Mouse (Mus musculus) mature B cell (primary cell): ENCODE measurements around the gene Krtap9-3.
"Not testable (repeated sequence)": the region's sequence is repeated elsewhere in the genome, so short reads cannot be mapped to it uniquely, and the experiment has no call there.

Experiments used
- in situ Hi-C: fragments of 300-500 bp; cut with MboI; formaldehyde crosslinking; loops from 2 replicates; pipeline ENCODE4 v1.14.3; 2019

Krtap9-3 gene

DNA sequence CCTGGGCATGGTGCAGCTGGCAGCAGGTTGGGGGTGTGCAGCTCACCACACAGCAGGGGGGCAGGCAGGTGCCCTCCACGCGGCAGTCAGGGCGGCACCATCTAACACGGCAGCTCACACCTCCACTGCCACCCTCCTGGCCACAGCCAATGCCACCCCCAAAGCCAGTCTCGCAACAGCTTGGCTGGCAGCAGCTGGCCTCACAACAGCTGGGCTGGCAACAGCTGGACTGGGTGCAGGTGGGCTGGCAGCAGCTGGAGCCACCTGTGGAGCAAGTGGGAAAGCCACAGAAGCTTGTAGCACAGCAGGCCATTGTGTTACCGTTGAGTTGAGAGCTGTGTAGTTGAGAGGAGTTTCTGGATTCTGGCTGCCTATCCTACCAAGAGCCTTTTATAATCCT lies at the start of gene Krtap9-3:
TSS of gene Krtap9-3 (minus strand) at position 364 of the 400 bp plus-strand sequence.
- in situ Hi-C loops, result not testable (repeated sequence)

DNA sequence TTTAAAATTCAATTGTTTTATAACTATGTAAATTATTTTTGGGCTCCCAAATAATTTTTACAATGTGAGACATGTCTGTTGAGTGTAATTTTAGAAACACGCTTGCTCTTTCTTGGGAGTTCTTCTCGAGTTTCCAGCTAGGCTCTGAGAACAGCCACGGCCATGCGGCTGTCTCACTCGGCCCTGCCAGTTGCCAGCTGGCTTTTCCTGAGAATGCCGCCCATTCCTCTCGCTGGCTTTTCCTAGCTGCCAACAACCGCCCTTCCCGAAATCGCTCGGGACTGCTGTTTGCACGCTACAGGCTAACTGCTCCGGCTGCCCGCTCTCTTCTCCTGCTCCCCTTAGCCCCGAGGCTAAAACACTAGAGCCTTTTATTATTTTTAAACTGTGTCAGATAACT lies 48.5 kb upstream of the Krtap9-3 start:
- in situ Hi-C loops, result no loop called here

DNA sequence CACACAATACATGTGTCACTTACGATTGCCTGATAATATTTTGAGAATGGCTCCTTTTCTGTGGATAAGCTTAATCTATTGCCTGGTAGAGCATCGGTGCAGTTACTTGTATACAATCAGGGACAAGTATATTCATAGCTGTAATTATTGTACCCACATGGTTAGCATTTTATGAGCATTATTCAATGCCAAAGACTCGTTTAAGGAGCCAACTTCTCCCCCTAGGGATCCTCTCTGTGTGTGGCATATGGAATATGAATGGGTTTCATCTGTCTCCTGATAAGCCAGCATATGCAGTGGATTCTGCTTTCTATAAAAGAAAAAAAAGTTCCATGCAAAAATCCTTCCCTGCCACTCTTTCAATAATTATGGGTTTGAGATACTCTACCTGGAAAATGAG lies 46.4 kb upstream of the Krtap9-3 start:
- in situ Hi-C loops, result no loop called here

DNA sequence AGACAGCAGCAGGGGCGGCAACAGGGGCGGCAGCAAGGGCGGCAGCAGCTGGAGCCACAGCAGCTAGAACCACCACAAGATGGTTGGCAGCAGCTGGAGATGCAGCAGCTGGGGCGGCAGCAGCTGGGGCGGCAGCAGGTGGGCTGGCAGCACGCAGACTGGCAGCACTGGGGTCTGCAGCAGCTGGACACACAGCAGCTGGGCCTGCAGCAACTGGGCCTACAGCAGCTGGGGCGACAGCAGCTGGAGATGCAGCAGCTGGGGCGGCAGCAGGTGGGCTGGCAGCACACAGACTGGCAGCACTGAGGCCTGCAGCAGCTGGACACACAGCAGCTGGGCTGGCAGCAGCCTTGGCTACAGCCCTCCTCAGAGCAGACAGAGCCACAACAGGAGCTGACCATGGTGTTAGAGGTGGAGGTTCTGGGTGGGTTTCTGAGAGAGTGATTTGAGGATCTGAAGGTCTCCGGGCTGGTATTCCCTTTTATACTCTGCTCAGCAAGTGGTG lies 45.8 kb upstream of the Krtap9-3 start, which contains the start of gene Krtap4-7:
TSS of gene Krtap4-7 (minus strand) at position 455 of the 505 bp plus-strand sequence.
- in situ Hi-C loops, result not testable (repeated sequence)

DNA sequence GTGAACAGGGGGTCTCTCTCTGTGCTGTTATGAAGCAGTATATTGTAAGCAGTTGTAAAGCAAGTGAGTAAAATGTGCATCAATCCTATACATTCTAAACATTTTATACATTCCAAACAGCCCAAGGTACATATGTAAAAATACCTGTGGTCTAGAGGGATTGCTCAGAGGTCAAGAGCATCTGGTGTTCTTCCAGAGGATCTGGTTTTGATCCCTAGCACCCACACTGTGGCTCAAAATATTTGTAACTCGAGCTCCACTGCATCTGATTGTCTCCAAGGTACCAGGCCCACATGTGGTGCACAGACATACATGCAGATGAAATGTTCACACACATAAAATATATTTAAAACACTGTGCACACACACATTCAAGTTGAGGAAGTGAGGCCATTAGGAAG lies 43.0 kb upstream of the Krtap9-3 start:
- in situ Hi-C loops, result no loop called here

DNA sequence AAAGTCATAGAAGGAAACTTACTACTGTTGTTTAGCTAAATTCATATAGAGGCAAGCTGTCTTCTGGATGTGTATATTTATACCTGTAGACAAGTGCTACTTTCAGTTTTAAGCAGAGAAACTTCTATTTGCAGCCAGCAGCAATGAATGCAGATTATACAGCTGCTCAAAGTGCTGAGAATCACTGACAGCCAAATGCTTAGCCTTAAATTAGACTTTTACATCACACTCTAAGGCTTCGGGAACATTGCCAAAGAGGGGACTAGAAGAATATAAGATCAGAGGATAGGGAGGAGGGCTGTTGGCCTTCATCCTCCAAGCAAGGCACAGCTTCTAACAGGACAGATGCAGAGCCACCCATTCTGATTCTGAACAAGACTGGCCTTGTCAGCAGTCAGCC lies 39.2 kb upstream of the Krtap9-3 start:
- in situ Hi-C loops, result no loop called here

DNA sequence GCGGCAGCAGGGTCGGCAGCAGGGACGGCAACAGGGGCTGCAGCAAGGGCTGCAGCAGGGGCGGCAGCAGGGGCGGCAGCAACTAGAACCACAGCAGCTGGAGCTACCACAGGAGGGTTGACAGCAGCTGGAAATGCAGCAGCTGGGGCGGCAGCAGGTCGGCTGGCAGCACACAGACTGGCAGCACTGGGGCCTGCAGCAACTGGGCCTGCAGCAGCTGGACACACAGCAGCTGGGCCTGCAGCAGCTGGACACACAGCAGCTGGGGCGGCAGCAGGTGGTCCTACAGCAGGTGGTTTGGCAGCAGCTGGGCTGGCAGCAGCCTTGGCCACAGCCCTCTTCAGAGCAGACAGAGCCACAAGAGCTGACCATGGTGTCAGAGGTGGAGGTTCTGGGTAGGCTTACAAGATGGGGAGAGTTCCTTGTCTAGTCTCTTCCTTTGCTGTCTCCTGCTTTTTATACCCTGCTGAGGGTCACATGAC lies 36.8 kb upstream of the Krtap9-3 start, which contains the start of gene Krtap4-2:
TSS of gene Krtap4-2 (minus strand) at position 432 of the 482 bp plus-strand sequence.
- in situ Hi-C loops, result no loop called here

DNA sequence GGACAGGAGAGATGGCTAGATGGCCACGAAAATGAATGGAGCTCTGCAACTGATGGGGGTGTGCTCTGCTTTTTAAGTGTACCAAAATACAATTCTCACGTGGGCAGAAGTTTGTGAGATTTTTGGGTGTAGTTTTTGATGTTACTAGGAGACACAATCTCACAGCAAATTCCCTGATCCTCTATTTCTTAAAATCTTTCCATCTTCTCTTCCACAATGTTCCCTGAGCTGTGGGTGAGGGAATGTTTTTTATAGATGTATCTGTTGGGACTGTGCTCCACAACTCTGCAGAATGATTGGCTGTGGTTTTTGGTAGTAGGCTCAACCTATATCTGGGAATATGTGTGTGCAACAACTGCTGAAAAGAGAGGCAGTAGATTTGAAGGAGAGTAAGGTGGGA lies 35.4 kb upstream of the Krtap9-3 start:
- in situ Hi-C loops, result no loop called here

DNA sequence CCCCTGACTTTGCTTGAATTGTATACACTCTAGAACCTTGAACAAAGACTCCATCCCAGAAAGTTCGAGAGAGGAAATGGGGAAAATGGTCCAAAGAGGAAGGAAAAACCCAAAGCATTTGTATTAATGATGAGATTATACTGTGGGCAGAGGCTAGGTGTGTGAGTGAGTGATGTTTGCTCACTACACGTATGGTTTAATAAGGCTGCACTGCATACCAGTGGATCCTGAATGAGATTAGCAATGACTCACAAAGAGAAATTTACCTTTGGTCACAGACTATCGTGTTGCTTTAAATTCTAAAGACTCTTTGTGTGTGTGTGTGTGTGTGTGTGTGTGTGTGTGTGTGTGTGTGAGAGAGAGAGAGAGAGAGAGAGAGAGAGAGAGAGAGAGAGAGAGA lies 33.0 kb upstream of the Krtap9-3 start:
- in situ Hi-C loops, result no loop called here

DNA sequence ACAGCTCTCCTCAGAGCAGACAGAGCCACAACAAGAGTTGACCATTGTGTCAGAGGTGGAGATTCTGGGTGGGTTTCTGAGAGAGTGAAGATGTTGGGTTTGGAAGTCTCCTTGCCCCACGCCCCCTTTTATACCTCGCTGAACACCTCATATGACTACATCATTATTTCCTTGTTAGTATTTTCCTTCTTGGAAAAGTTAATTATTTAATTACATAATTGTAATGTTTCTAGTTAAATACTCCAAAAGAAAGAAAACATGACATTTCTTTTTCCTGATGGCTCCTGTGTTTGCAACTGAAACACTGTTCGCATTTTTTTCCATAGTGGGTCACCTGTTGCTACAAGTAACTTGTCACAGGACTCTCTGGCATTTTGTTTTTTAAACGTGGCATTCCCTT lies 30.2 kb upstream of the Krtap9-3 start, which contains the start of gene Krtap4-1:
TSS of gene Krtap4-1 (minus strand) at position 101 of the 400 bp plus-strand sequence.
- in situ Hi-C loops, result no loop called here

DNA sequence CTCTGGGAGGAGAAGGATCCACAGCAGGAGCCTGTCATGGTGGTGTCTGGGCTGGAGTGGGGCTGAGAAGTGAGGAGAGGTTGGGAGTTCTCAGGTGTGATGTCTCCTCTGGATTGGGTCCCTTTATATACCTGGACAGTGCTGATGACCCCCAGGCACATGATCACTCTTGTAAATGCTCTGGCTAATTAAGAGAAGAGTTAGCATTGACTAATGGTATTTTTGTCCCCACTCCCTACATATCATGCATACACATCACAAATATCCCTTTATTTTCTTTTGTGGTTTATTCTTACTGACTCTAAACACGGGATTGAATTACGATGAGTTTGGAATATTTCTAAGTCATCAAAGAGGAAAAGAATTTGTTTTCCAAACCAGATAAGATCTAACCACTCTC lies 22.4 kb upstream of the Krtap9-3 start, which contains the start of gene Gm11562:
TSS of gene Gm11562 (minus strand) at position 101 of the 400 bp plus-strand sequence.
- in situ Hi-C loops, result no loop called here

DNA sequence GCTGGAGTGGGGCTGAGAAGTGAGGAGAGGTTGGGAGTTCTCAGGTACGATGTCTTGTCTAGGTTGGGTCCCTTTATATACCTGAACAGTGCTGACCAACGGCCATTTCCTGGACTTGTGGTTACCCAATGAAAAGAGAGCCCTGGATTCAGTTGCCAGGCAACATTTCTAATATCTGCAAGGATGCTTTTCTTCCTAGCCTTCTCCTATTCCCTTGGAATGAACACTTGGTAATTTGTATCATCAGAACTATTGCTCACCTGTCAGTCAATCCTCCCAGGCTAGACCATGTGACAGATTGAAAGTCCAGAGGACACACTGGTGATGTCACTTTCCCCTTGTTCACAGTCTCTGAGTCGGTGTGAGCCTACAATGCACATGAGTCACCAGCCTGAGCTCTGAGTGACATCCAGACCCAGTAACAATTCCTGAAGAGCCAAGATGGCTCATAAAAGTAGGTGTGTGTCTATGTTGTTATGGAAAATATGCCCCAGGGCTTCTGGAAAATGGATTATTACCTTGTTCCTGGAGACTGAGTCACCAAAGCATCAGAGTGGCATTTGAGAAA lies 17.0 kb upstream of the Krtap9-3 start, which contains the start of gene Krtap2-4:
TSS of gene Krtap2-4 (minus strand) at position 51 of the 568 bp plus-strand sequence.
- in situ Hi-C loops, result no loop called here

DNA sequence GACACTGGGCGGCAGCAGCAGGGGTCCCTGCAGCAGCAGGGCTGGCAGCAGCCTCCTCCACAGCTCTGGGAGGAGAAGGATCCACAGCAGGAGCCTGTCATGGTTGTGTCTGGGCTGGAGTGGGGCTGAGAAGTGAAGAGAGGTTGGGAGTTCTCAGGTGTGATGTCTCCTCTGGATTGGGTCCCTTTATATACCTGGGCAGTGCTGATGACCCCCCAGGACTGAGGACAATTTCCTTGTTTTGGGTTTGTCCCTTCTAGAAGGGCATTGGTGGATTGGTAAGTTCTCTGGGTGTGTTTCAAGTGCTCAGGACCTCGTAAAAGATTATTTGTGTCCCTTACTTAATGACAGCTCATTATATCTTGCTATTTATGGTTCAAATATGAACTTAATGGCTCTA lies 12.2 kb upstream of the Krtap9-3 start, which contains the start of gene Gm11937:
TSS of gene Gm11937 (minus strand) at position 101 of the 400 bp plus-strand sequence.
- in situ Hi-C loops, result not testable (repeated sequence)

DNA sequence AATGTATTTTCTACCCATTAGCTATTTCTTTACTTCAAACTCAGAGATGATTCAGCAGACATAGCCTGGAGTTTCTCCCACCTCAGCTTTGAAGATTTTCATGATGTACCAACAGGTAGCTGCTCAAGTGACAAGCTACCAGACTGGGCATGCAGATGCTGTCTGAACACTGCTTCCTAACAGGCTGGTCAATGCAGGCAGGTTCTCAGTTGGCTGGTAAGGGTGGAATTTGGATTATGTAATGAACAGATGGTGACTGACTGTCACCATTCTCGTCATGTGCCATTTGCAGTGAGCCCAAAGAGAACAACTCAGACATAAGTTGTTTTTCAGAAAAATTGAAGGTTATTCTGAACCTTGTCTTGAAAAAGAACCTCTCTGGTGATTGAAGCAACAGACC lies 11.2 kb upstream of the Krtap9-3 start:
- in situ Hi-C loops, result no loop called here

DNA sequence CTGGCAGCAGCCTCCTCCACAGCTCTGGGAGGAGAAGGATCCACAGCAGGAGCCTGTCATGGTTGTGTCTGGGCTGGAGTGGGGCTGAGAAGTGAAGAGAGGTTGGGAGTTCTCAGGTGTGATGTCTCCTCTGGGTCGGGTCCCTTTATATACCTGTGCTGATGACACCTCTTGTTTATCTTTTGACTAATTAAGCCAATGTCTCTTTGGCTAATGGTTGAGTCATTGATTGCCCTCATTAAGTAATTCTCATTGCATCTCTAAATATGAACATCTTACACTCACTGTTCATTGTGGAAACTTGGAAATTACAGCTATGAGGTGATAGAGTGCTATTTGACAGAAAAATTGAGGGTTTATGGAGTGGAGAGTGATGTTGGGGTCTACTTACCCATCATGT lies 5.3 kb upstream of the Krtap9-3 start, which contains the start of gene Gm11938:
TSS of gene Gm11938 (minus strand) at position 101 of the 400 bp plus-strand sequence.
- in situ Hi-C loops, result not testable (repeated sequence)

DNA sequence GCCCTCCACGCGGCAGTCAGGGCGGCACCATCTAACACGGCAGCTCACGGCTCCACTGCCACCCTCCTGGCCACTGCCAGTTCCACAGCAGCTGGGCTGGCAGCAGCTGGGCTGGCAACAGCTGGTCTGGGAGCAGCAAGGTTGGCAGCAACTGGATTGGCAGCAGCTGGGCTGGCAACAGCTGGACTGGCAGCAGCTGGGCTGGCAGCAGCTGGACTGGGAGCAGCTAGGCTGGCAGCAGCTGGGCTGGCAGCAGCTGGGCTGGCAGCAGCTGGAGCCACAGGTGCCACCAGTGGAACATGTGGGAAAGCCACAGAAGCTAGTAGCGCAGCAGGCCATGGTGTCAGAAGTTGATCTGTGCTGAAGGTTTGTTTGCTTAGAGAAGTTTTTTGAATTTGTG lies 6.9 kb downstream of the Krtap9-3 start, which contains the start of gene Krtap1-3:
TSS of gene Krtap1-3 (minus strand) at position 359 of the 400 bp plus-strand sequence.
- in situ Hi-C loops, result no loop called here

DNA sequence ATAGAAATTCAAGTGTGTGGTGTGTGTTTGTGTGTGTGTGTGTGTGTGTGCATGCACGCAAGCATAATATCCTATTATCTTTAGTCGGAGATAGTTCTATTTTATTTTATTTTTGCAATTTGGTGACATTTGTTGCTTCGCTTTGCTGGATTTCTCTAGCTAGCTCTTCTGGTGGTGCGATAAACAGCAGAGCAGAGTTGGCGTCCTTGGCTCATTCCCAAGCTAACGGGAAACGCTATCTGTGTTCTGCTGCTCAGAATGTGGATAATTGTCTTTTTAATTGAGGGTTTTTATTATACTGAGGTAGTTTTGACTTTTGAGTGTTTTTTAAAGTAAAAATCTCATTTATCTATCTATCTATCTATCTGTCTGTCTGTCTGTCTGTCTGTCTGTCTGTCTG lies 12.8 kb downstream of the Krtap9-3 start:
- in situ Hi-C loops, result no loop called here

DNA sequence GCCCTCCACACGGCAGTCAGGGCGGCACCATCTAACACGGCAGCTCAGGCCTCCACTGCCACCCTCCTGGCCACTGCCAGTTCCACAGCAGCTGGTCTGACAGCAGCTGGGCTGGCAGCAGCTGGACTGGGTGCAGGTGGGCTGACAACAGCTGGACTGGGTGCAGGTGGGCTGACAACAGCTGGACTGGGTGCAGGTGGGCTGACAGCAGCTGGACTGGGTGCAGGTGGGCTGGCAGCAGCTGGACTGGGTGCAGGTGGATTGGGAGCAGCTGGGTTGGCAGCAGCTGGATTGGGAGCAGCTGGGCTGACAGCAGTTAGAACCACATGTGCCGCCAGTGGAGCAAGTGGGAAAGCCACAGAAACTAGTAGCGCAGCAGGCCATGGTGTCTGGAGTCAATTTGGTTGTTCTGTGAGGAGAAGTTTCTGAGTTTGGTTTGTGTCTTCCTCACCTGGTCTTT lies 14.6 kb downstream of the Krtap9-3 start, which contains the start of gene Krtap1-4:
TSS of gene Krtap1-4 (minus strand) at position 410 of the 460 bp plus-strand sequence.
- in situ Hi-C loops, result no loop called here

DNA sequence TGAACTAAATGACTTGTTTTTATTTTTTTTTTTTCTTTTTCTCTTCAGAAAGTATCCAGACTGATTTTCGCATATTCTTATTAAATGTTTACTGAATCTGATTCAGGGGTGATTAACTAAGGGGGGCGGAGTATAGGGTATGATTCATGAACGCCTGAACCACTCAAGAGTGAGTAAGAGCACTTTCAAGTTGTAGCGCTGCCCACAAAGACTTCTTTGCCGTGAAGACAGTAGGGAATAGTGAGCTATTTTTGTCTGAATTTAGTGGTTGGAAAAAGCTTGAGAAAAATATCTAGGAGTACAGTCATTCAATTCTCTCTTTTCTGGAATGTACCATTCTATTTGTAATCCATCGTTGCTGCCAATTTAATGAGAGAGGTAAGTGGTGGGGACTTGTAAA lies 16.3 kb downstream of the Krtap9-3 start:
- in situ Hi-C loops, result no loop called here

DNA sequence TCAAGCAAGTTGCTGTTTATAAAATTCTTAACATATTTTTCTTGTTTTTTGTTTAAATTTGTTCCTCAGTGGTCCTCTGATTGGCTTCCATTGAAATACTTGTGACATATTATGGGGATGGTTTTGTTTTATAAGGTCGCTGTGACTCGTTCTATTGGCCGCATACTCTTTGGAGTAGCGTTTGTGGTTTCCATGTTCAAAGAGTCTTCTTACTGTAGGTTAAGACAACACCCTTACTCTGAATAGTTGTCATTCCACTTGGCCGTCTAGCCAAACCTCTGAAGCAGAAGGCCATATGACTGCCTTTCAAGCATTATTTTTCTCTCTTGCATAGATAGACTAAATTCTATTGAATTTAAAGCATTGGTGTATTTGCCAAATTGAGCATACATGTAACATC lies 16.9 kb downstream of the Krtap9-3 start:
- in situ Hi-C loops, result no loop called here

DNA sequence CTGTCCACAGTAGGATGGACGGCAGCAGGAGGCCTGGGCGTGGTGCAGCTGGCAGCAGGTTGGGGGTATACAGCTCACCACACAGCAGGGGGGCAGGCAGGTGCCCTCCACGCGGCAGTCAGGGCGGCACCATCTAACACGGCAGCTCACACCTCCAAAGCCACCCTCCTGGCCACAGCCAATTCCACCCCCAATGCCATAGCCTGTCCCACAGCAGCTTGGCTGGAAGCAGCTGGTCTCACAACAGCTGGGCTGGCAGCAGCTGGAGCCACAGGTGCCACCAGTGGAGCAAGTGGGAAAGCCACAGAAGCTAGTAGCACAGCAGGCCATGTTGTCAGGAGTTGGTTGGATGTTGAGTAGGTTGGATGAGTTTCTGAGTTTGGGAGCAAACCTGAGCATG lies 17.3 kb downstream of the Krtap9-3 start, which contains the start of gene Krtap1-5:
TSS of gene Krtap1-5 (minus strand) at position 381 of the 400 bp plus-strand sequence.
- in situ Hi-C loops, result no loop called here

DNA sequence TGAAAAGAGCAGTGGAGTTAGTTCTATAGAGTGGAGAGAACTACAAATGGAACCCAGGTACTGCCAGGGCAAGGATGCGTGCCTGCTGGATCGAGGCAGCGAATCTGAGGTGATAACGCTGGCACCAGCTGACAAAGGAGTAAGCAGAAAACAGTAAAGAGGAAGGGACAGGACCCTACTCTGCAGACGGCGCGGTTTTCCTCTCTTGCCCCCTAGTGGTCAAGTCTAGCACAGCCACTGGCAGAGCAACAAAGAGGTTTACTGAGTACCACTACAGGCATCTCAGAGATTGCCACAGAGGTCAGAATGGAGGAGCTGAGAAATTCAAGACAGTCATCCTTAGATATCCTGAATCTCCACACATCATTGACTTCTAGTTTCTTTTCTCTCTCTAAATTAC lies 23.8 kb downstream of the Krtap9-3 start:
- in situ Hi-C loops, result no loop called here

DNA sequence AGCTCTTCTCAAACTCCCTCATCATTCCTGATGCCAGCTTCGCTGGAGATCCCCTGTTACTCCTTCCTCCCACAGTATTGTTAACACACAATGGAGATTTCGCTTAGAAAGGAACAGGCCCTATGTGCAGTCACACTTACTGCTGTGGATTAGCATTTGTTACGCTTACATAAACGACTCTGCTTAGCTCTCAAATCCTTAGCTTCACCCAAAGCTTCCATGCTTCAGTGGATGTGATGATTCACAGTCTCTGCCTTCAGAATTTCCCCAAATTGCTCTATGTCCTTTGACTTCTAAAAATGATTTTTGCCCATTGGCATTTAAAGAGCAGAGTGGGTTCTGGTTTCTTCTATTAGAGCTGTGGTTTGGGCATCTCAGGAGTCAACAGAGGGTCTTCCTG lies 24.7 kb downstream of the Krtap9-3 start:
- in situ Hi-C loops, result no loop called here
